Mouse (Mus musculus) T-helper 2 cell (primary cell): ENCODE measurements around the gene Socs7.

Experiments used
- in situ Hi-C: fragments of 300-600 bp; cut with MboI, MseI; formaldehyde crosslinking; loops from one replicate; pipeline ENCODE4 v1.15.1; 2025; ENCODE audit warnings: high pct_unique_total_duplicates

Gene Socs7

GRCm38 (mm10) chr11:97383764-97384163, 21.4 kb downstream of the Socs7 start:
- in situ Hi-C loops = no loop called here

GRCm38 (mm10) chr11:97387811-97388210, 25.5 kb downstream of the Socs7 start:
- in situ Hi-C loops = no loop called here

- in situ Hi-C loops = no loop called here
These were observed 26.8 kb downstream of the Socs7 start for GRCm38 (mm10) chr11:97389127-97389526.

- in situ Hi-C loops = no loop called here
These were observed 31.3 kb downstream of the Socs7 start for GRCm38 (mm10) chr11:97393658-97394057.

- in situ Hi-C loops = no loop called here
These were observed 31.8 kb downstream of the Socs7 start for GRCm38 (mm10) chr11:97394146-97394545.

GRCm38 (mm10) chr11:97398506-97398905, 36.2 kb downstream of the Socs7 start:
- in situ Hi-C loops = no loop called here

- in situ Hi-C loops = no loop called here
These were observed 37.8 kb downstream of the Socs7 start for GRCm38 (mm10) chr11:97399958-97400710.

GRCm38 (mm10) chr11:97401082-97401481, 38.7 kb downstream of the Socs7 start:
- in situ Hi-C loops = no loop called here

GRCm38 (mm10) chr11:97401686-97402435, 39.5 kb downstream of the Socs7 start:
- in situ Hi-C loops = no loop called here

- in situ Hi-C loops = no loop called here
These were observed 40.4 kb downstream of the Socs7 start for GRCm38 (mm10) chr11:97402746-97403145.

- in situ Hi-C loops = no loop called here
These were observed 41.3 kb downstream of the Socs7 start for GRCm38 (mm10) chr11:97403614-97404183.

GRCm38 (mm10) chr11:97404184-97404760, 41.9 kb downstream of the Socs7 start:
- in situ Hi-C loops = no loop called here

GRCm38 (mm10) chr11:97404761-97405190, 42.4 kb downstream of the Socs7 start:
- in situ Hi-C loops = no loop called here

GRCm38 (mm10) chr11:97406094-97406951, 44.0 kb downstream of the Socs7 start:
- in situ Hi-C loops = no loop called here

GRCm38 (mm10) chr11:97407456-97407855, 45.1 kb downstream of the Socs7 start:
- in situ Hi-C loops = no loop called here

GRCm38 (mm10) chr11:97408171-97408570, 45.8 kb downstream of the Socs7 start:
- in situ Hi-C loops = no loop called here

GRCm38 (mm10) chr11:97410958-97411357, 48.6 kb downstream of the Socs7 start:
- in situ Hi-C loops = no loop called here

GRCm38 (mm10) chr11:97412117-97412516, 49.8 kb downstream of the Socs7 start:
- in situ Hi-C loops = no loop called here

- in situ Hi-C loops = no loop called here
These were observed 50.5 kb downstream of the Socs7 start for GRCm38 (mm10) chr11:97412808-97413347.

- in situ Hi-C loops = no loop called here
These were observed 53.0 kb downstream of the Socs7 start, which contains the start of gene Arhgap23 for GRCm38 (mm10) chr11:97415330-97415711. Arhgap23 (plus strand) TSS chr11:97415533.
